Mouse (Mus musculus) stomach, postnatal 0 days (tissue): Measurements from ENCODE around the gene Arhgap9.

ENCODE experiments used
- CTCF ChIP-seq: IDR thresholded peaks from 2 replicates; pipeline ENCODE4 v1.5.1; 2016; ENCODE audit warnings: antibody characterized with exemption, low read depth, mild to moderate bottlenecking, moderate library complexity
- EP300 ChIP-seq: optimal IDR thresholded peaks from 2 replicates; pipeline ENCODE3; 2016; ENCODE audit warnings: antibody characterized with exemption

GRCm38 (mm10) chr10:127352187-127352586 is 30.4 kb downstream of the Arhgap9 start:
- TF ChIP-seq EP300: no peak
- TF ChIP-seq CTCF: no peak
